Mouse (Mus musculus) lung, postnatal 36 days (tissue): Measurements from ENCODE around the gene Nxph3.
"Not testable (repeated sequence)": the region's sequence is repeated elsewhere in the genome, so short reads cannot be mapped to it uniquely, and the experiment has no call there.

Experiments
- DNase-seq: peaks from one replicate; pipeline ENCODE4 v3.0.0; 2022; ENCODE audit warnings: mixed read lengths

Nxph3 gene

GRCm38 (mm10) chr11:95517162-95517561 lies 2.8 kb upstream of the Nxph3 start:
- no peak for DNase-seq

DNA sequence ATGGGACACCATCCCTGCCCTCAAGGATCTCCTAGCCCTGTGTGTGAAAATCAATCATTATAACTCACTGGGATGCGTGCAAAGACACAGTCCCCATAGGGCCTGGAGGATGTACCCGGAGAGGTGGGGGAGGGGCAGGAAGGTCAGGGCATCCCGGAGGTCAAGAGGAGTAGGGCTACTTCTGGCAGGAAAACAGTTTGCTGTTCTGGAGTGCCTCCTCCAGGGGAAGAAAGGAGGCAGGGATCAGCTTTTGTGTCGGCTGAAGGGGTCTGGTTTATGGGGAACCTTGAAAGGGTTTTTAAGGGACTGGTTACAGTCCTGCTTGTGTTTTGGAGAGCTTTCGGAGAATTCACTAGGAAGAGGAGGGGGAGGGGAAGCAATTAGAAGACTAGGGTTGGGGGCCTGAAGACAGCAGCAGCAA lies 2.1 kb upstream of the Nxph3 start:
- DNase-seq = no peak

- DNase-seq = no peak
Measured at GRCm38 (mm10) chr11:95515376-95516323, 1.3 kb upstream of the Nxph3 start.

DNA sequence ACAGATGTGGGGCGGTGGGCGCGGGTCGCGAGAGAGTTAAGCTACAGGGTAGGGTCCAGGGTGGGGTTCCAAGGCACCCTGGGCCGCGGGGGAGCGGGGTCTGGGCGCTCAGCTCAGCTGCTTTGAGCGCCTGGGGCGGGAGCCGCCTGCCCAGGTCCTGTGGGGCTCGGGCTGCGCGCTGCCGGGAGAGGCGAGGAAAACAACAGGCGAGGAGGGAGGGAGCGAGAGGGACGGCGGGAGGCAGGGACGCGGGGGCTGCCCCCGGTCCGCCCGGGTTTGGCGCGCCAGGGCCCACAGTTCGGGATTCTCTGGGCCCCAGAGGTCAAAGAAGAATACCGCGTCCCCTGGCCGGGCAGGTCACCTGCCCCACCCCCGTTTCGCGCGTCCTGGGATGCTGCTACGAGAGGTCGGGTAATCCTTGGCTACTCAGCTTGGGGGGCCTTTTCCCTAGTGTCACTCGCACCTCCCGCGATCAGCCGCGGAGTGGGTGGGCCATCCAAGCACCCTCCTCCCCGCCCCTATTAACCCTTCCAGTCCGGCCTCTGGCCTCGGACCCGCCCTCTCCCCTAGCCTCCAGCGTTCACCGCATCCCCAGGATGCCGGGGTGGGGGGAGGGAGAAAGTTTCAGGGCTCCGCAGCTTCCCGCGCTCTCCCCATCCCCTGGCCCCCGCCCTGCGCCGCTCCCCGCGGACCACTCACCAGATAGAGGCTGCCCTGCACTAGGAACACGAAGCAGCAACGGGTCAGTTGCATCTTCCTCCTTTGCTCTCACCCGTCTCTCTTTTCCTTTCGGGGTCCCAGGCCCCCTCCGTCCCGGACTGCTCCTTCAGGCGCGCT lies 691 bp downstream of the Nxph3 start:
- DNase-seq = no peak

- DNase-seq = no peak
Measured at GRCm38 (mm10) chr11:95512383-95512782, 2.0 kb downstream of the Nxph3 start.

- no peak for DNase-seq
Measured at GRCm38 (mm10) chr11:95511919-95512318, 2.5 kb downstream of the Nxph3 start.

DNA sequence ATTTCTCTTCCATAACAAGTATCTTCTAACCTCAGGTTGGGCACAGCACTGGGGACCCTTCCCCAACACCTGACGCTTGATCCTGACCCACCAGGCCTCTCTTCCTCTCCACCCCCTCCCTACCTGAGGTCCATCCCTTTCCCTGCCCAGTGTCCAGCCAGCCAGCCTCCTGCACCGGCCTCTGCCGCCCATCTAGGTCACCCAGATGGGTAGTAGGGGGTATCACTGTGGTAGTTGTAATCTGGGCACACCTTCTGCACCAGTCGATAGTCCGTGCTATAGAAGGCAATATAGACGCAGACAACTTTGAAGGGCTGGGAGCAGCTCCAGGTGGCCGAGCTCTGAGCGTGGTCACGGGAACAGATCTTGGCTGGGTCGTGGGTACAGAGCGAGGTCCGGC lies 3.7 kb downstream of the Nxph3 start:
- DNase-seq = no peak

- DNase-seq = peak; percentile 29
Measured at GRCm38 (mm10) chr11:95509126-95509717, 5.1 kb downstream of the Nxph3 start.

- DNase-seq = peak; percentile 32
Measured at GRCm38 (mm10) chr11:95508211-95508926, 6.0 kb downstream of the Nxph3 start.

- no peak for DNase-seq
Measured at GRCm38 (mm10) chr11:95507785-95508184, 6.6 kb downstream of the Nxph3 start.

GRCm38 (mm10) chr11:95507041-95507716 lies 7.2 kb downstream of the Nxph3 start:
- DNase-seq = peak; percentile 65

DNA sequence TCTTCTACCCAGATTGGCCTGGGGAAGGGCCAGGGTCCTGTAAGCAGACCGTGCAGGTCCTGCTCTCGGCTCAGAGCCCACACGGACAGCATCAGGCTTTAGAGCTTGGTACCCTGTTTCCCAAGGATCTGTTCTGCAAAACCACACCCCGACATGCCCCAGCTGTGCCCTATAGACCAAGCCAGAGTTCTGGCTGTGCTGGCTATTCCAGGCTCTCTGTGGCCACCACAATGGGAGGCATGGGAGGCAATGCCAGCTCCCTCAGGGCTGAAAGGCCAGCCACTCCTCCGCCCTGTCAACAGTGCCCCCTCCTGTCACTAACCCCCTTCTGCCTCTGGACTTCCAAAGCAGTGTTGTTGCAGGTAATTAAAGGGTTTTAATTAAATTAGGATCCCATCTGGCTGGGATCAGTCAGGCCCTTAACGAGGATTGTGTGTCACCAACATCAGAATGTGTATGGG lies 10.1 kb downstream of the Nxph3 start:
- peak; percentile 52 for DNase-seq

DNA sequence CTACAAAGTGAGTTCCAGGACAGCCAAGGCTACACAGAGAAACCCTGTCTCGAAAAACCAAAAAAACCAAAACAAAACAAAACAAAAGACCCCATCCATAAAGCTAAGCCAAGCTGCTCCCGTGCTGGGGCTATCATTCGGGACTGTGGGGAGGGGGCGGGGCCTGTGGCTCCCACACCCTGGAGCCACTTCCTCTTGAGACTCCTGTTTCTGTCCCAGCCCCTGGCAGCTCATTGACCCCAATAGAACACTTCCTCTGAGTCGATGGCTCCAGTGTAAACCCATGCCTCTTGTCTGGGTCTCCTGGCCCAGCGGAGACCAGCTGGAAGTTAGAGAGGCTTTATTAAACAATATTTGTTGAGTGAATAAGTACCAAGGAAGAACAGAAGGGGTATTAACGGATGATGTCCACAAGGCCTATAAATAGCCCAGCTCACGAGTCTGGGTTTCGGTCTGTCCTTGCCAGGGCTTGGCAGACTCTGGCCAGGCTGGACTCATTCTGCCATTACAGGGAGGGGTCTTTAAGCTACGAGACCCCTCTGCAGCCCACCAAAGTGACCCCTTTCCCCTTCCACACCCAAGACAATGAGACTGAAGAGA lies 10.7 kb downstream of the Nxph3 start:
- DNase-seq = peak; percentile 36

DNA sequence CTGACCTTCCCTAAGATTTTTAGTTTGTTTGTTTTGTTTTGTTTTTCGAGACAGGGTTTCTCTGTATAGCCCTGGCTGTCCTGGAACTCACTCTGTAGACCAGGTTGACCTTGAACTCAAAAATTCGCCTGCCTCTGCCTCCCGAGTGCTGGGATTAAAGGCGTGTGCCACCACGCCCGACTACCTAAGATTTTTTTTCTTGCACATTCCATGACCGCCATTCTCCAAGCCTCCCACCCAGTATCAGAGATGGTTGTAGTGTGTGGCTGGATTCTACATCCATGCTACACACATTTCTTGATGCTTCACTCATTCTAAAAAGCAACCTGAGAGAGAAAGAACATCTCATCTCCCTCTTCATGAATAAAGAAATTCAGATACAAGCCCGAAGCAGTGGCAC lies 12.5 kb downstream of the Nxph3 start:
- not testable (repeated sequence) for DNase-seq

DNA sequence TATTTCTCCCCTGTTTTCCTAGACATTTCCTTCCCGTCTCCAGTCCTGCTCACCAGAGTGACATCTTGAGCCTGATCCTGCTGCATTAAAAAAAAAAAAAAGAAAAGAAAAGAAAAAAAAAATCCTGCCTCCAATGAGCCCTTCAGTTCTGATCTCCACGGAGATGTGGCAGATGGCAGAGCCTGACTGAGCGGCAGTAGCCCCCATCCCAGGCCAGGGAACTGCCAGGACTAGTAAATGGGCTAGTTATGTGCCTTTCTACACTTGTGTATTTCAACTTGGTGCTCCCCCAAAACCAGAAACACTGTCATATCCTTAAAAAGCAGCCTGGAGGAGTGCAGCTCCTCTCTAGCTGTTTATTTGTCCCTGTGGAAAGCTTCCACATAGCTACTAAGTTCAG lies 13.5 kb downstream of the Nxph3 start:
- no peak for DNase-seq

DNA sequence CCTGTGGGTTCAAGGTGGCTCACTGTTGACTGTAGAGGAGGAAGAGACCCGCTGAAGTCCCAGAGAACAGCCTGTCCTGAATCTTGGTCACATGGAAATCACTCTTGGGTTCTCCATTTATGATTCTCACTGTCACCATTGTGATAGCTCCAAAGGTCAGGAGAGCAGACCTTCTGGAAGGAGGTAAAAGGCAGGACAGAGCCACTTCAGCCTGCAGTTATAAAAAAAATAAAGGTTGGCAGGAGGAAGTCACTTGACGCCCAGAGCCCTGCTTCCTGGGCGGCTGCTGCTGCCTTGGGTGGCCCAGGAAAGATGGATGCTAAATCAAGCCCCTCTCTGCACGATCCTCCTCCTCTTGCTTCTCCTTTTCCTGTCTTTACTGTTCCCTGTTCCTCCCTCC lies 14.0 kb downstream of the Nxph3 start:
- no peak for DNase-seq

DNA sequence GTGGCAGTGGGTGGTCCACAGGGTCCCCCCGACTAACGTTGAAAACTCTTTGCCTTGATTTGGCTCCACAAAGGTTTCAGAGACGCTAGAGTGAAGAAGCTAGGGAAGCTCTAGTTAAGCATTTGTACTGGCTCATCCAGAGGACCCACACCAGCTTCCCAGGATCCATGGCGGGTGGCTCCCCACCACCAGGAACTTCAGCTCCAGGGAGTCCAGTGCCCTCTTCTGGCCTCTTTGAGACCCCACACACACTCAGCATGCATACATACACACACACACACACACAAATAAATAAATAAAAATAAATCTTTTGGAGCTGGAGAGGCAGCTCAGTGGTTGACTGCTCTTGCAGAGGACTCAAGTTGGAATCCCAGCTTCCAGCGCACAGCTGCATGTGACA lies 16.4 kb downstream of the Nxph3 start:
- no peak for DNase-seq

GRCm38 (mm10) chr11:95495883-95496282 lies 18.5 kb downstream of the Nxph3 start:
- DNase-seq = no peak

GRCm38 (mm10) chr11:95494374-95494773 lies 20.0 kb downstream of the Nxph3 start:
- no peak for DNase-seq

GRCm38 (mm10) chr11:95493950-95494349 lies 20.4 kb downstream of the Nxph3 start:
- no peak for DNase-seq

GRCm38 (mm10) chr11:95493010-95493409 lies 21.4 kb downstream of the Nxph3 start:
- DNase-seq = no peak
